Mouse (Mus musculus) embryonic facial prominence, embryonic 11.5 days (tissue): ENCODE measurements at regions not wholly inside any gene's neighbourhood (a gene's known extent, or its start where the extent isn't known, plus 50 kb on each side); places are given as distances from the start of the nearest gene placed in this dataset.

ENCODE experiments used
- ATAC-seq: fragments of 200-750 bp; cut with Nextera tagmentation; replicated peaks from 2 replicates; pipeline ENCODE4 v1.8.0; 2017; ENCODE audit warnings: low read depth; ENCODE audit not compliant: insufficient number of reproducible peaks, low FRiP score, low TSS enrichment
- DNase-seq: peaks from one replicate; pipeline ENCODE4 v3.0.0-alpha.2; 2015; ENCODE audit warnings: low spot score
- H3K27ac ChIP-seq: fragments of 300-500 bp; sonication (generic); replicated peaks from 2 replicates; pipeline ENCODE4 v1.5.1; 2014; ENCODE audit warnings: mild to moderate bottlenecking, low read depth, low read length, control low read depth
- H3K27me3 ChIP-seq: fragments of 300-500 bp; sonication (generic); 2 replicates; pipeline ENCODE4 v1.6.1; 2014; ENCODE audit warnings: mild to moderate bottlenecking, low read length, moderate library complexity, mixed read lengths; ENCODE audit not compliant: control insufficient read depth, insufficient read depth
- H3K36me3 ChIP-seq: fragments of 300-500 bp; sonication (generic); replicated peaks from 2 replicates; pipeline ENCODE4 v1.6.1; 2014; ENCODE audit warnings: low read depth, mild to moderate bottlenecking, low read length, moderate library complexity, mixed read lengths; ENCODE audit not compliant: control insufficient read depth, insufficient read depth
- H3K4me1 ChIP-seq: fragments of 300-500 bp; sonication (generic); 2 replicates; pipeline ENCODE4 v1.6.1; 2014; ENCODE audit warnings: low read length, mixed read lengths; ENCODE audit not compliant: control insufficient read depth, insufficient read depth
- H3K4me2 ChIP-seq: fragments of 300-500 bp; sonication (generic); 2 replicates; pipeline ENCODE4 v1.6.1; 2014; ENCODE audit warnings: low read depth, mild to moderate bottlenecking, control low read depth, low read length, moderate library complexity
- H3K4me3 ChIP-seq: fragments of 300-500 bp; sonication (generic); 2 replicates; pipeline ENCODE4 v1.5.1; 2014; ENCODE audit warnings: low read depth, low read length, control low read depth
- H3K9ac ChIP-seq: fragments of 300-500 bp; sonication (generic); replicated peaks from 2 replicates; pipeline ENCODE4 v1.6.1; 2014; ENCODE audit warnings: mild to moderate bottlenecking, control low read depth, low read length
- H3K9me3 ChIP-seq: fragments of 300-500 bp; sonication (generic); replicated peaks from 2 replicates; pipeline ENCODE4 v1.6.1; 2016; ENCODE audit warnings: mild to moderate bottlenecking, low read length, inconsistent platforms, mixed read lengths; ENCODE audit not compliant: control insufficient read depth
- WGBS: fragments of 180-500 bp; shearing (Covaris S2); extraction: QIAGEN DNeasy Blood & Tissue Kit; methylation state at CpG from one replicate; pipeline ENCODE4 v1.1.7; 2014; 5-methylcytosine and 5-hydroxymethylcytosine counted together

DNA sequence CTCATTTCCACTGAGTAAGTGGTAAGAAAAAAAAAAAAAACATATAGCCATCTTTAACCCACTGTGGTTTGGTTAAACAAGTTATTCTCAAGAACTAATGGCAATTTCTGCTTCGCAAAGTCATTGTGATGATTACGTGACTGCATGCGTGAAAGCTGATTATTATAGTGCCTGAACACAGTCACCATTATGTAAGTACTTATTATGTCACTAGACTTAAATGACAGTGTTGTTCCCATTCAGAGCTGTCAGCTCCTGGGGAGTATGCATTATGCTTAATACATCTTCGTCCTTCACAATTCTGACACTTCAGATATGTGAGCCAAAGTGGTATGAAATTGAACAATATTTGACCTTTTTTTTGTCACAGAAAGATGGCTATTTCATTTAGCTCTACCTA lies 71.3 kb upstream of the Kcnd3 start:
- DNase-seq (no peak), ATAC-seq (no peak)

DNA sequence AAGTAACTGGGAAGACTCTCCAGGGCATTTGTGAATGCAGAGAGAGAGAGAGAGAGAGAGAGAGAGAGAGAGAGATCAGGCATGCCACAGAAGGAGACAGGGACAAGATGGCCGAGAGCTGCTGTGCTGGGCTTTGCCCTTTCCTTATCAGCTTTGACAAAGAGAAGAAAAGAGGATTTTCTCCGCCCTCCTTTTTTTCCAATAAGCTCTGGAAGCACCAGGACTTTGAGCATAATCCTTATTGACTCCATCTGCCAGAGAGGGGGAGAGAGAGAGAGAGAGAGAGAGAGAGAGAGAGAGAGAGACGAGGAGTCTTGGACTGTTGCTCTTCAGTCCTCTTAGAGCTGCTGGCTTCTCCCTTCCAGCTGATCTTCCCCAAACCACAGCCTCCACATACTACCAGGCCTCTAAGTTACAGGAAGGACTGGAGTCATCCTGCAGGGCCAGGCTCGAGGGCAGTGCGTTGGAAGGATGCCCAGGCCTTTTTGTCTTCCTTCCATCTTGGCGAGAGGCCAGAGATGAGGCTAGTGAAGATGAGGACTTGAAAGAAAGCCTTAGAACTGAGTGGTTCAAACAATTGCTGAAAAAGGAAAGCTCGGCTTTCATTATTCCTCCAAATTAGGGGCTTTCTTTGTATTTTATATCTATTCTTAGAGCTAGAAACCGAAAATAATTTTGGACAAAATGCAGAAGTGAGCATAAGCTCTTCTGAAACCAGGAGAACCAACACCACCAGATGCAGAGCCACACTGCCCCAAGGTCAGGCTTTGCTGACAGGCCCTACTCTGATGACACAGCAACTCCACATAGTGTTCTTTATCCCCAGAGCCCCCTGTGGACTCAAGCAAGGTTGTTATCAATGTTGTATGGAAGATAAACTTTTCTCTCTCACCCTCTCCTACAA lies 59.3 kb upstream of the Kcnd3 start:
- H3K27ac ChIP-seq: no peak overlapping the region
- H3K4me2 ChIP-seq: no peak overlapping the region
- H3K9me3 ChIP-seq: no peaks in the 10 kb centered on the region
- H3K27me3 ChIP-seq: no peaks in the 10 kb centered on the region
- H3K9ac ChIP-seq: no peak overlapping the region
- ATAC-seq: no peak
- H3K4me1 ChIP-seq: no peaks in the 10 kb centered on the region
- no peaks in the 10 kb centered on the region for H3K36me3 ChIP-seq
- no peak overlapping the region for H3K4me3 ChIP-seq
- DNase-seq: no peak
- WGBS: 69% methylated on average over 8 of the region's 8 CpGs

More for the DNA sequence above, 71.3 kb upstream of the Kcnd3 start:
- H3K4me1 ChIP-seq: no peaks in the 10 kb centered on the region
- no peak overlapping the region for H3K27ac ChIP-seq
- no peaks in the 10 kb centered on the region for H3K9me3 ChIP-seq
- 81% methylated on average over 4 of the region's 4 CpGs for WGBS
- H3K36me3 ChIP-seq: no peaks in the 10 kb centered on the region
- H3K4me2 ChIP-seq: no peak overlapping the region
- no peak overlapping the region for H3K9ac ChIP-seq
- no peak overlapping the region for H3K4me3 ChIP-seq
- no peaks in the 10 kb centered on the region for H3K27me3 ChIP-seq
